Mouse (Mus musculus) lung, embryonic 14.5 days (tissue): ENCODE measurements around the gene Tbc1d17. TPM values are rescaled to one million over a fixed set of nuclear protein-coding genes. Genes with fewer than 3 reads are reported as not detected.
"Not testable (repeated sequence)": the region's sequence is repeated elsewhere in the genome, so short reads cannot be mapped to it uniquely, and the experiment has no call there.

ENCODE experiments used
- ATAC-seq: fragments of 200-750 bp; cut with Nextera tagmentation; 2 replicates; pipeline ENCODE4 v1.8.0; 2017; ENCODE audit warnings: mild to moderate bottlenecking, moderate TSS enrichment, moderate library complexity; ENCODE audit not compliant: insufficient read depth
- DNase-seq: peaks from one replicate; pipeline ENCODE4 v3.0.0-alpha.2; 2015
- H3K27ac ChIP-seq: fragments of 300-500 bp; sonication (generic); 2 replicates; pipeline ENCODE4 v1.5.1; 2014; ENCODE audit warnings: low read depth, mild to moderate bottlenecking, moderate library complexity
- H3K27me3 ChIP-seq: fragments of 300-500 bp; sonication (generic); 2 replicates; pipeline ENCODE4 v1.6.1; 2014; ENCODE audit warnings: low read length, control low read depth; ENCODE audit not compliant: insufficient read depth
- H3K36me3 ChIP-seq: fragments of 300-500 bp; sonication (generic); 2 replicates; pipeline ENCODE4 v1.6.1; 2014; ENCODE audit warnings: control low read depth; ENCODE audit not compliant: insufficient read depth
- H3K4me1 ChIP-seq: fragments of 300-500 bp; sonication (generic); 2 replicates; pipeline ENCODE4 v1.6.1; 2014; ENCODE audit warnings: antibody characterized with exemption, control low read depth; ENCODE audit not compliant: insufficient read depth
- H3K4me2 ChIP-seq: fragments of 300-500 bp; sonication (generic); 2 replicates; pipeline ENCODE4 v1.6.1; 2014; ENCODE audit warnings: mild to moderate bottlenecking
- H3K4me3 ChIP-seq: fragments of 300-500 bp; sonication (generic); 2 replicates; pipeline ENCODE4 v1.5.1; 2014; ENCODE audit warnings: low read depth, low read length
- H3K9ac ChIP-seq: fragments of 300-500 bp; sonication (generic); 2 replicates; pipeline ENCODE4 v1.6.1; 2014
- H3K9me3 ChIP-seq: fragments of 300-500 bp; sonication (generic); 2 replicates; pipeline ENCODE4 v1.6.1; 2016; ENCODE audit warnings: low read depth, low read length, control low read depth
- CTCF ChIP-seq: IDR thresholded peaks from 2 replicates; pipeline ENCODE4 v1.5.1; 2016; ENCODE audit warnings: antibody characterized with exemption, low read depth
- WGBS: fragments of 180-500 bp; shearing (Covaris S2); extraction: QIAGEN DNeasy Blood & Tissue Kit; methylation state at CpG from one replicate; pipeline ENCODE4 v1.1.7; 2014; 5-methylcytosine and 5-hydroxymethylcytosine counted together
- polyA plus RNA-seq: library from polyadenylated mRNA; unstranded; fragments of >200 nt; fragmentation: Nextera tagmentation; extraction: Ambion mirVana; gene quantifications from 2 replicates; pipeline ENCODE4 v1.2.1, GENCODE M21; 2014

Gene Tbc1d17
- polyA plus RNA-seq, 1 experiment from 2014 or later = 73.7 TPM

DNA sequence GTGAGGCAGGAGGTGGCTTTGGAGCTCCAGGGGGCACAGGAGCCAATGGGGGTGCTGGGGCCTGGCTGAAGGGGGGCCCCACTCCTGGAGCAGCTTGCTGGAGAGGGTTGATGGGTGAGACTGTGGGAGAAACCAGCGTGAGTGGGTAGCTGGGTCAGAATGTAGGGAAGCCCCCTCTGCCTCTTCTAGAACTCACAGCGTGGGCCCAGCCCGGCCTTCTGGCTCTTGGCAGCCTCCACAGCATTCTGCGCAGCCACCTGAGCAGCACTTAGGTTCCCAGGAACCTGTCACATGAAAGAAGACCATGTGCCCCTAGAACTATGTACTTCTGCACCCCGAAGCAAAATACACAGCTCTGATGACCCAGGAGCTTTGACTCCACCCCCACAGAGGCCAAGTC, 35.8 kb upstream of the Tbc1d17 start:
- no peaks in the 10 kb centered on the region for H3K9me3 ChIP-seq
- no peak overlapping the region for H3K4me2 ChIP-seq
- no peak overlapping the region for H3K27ac ChIP-seq
- no peak for TF ChIP-seq CTCF
- ATAC-seq (no peak), DNase-seq (no peak)
- WGBS = 95% methylated on average over 5 of the region's 5 CpGs
- H3K4me3 ChIP-seq = no peak overlapping the region
- peaks cover 90% of the 10 kb centered on the region for H3K36me3 ChIP-seq
- H3K9ac ChIP-seq = no peak overlapping the region
- H3K27me3 ChIP-seq = no peaks in the 10 kb centered on the region
- no peaks in the 10 kb centered on the region for H3K4me1 ChIP-seq

DNA sequence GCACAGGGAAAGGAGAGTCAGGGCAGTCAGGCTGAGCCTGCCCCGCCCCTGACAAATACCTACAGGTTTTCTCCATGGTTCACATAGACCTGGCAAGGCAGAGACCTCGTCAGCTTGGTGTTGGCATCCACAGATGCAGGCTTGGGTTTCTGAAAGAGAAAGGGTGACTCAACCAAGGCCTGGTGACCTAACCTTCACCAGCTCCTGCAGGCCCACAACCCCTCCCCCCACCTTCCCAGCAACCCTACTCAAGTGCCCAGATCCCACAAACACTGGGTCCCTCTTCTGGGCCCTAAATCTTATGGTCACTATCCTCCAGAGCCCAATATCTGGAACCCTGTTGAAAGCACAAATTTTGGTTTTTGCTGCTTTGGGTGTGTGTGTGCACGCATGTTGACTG, 34.2 kb upstream of the Tbc1d17 start:
- Histone ChIP-seq H3K9me3 (no peaks in the 10 kb centered on the region), H3K4me1 (no peaks in the 10 kb centered on the region), H3K36me3 (peaks cover 90% of the 10 kb centered on the region), H3K9ac (no peak overlapping the region), H3K4me3 (no peak overlapping the region), H3K27ac (no peak overlapping the region), H3K4me2 (no peak overlapping the region), H3K27me3 (no peaks in the 10 kb centered on the region)
- WGBS = 98% methylated on average over 3 of the region's 3 CpGs
- no peak for TF ChIP-seq CTCF
- DNase-seq = no peak
- no peak for ATAC-seq

DNA sequence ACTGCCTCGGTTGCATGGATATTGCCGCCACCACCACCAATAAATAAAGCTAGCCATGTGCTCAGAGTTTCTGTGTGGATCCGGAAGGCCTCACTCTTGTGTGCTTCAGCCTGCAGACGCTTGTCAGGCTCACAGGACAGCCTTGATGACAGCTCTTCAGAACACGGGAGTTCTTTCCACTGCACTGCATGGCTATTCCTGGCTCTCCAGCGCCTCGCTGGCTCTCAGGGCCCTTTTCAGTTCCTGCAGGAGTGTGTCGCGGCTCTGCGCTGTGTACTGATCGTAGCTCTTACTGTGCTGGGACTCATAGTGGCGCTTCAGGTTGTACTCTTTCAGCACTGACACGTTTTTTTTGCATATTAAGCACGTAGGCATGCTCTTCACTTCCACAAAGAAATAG, 29.0 kb upstream of the Tbc1d17 start:
- Histone ChIP-seq H3K9me3 (no peaks in the 10 kb centered on the region), H3K36me3 (peaks cover 67% of the 10 kb centered on the region), H3K27ac (no peak overlapping the region), H3K27me3 (no peaks in the 10 kb centered on the region), H3K4me3 (no peak overlapping the region), H3K4me1 (no peaks in the 10 kb centered on the region), H3K4me2 (no peak overlapping the region), H3K9ac (no peak overlapping the region)
- WGBS = 84% methylated on average over 14 of the region's 14 CpGs
- DNase-seq (no peak), ATAC-seq (no peak)
- TF ChIP-seq CTCF = no peak

DNA sequence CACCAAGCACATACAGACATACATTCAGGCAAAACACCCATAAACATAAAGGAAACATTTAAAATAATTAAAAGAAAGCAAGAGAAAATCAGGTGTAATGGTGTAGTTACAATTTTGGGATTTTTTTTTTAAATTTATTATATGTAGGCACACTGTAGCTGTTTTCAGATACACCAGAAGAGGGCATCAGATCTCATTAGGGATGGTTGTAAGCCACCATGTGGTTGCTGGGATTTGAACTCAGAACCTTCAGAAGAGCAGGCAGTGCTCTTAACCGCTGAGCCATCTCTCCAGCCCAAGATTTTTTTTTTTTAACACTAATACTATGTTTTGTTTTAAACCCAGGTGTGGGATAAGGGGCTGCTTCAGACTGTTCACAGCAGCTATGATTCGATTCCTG, 22.9 kb upstream of the Tbc1d17 start:
- not testable (repeated sequence) for H3K27ac ChIP-seq, H3K4me2 ChIP-seq, H3K27me3 ChIP-seq, H3K36me3 ChIP-seq, H3K9me3 ChIP-seq, ATAC-seq, DNase-seq, H3K4me3 ChIP-seq, H3K9ac ChIP-seq
- TF ChIP-seq CTCF = peak; percentile 11; the same call in 1 of the 2 replicates
- 86% methylated on average over 2 of the region's 2 CpGs for WGBS
- peaks cover 16% of the 10 kb centered on the region for H3K4me1 ChIP-seq

DNA sequence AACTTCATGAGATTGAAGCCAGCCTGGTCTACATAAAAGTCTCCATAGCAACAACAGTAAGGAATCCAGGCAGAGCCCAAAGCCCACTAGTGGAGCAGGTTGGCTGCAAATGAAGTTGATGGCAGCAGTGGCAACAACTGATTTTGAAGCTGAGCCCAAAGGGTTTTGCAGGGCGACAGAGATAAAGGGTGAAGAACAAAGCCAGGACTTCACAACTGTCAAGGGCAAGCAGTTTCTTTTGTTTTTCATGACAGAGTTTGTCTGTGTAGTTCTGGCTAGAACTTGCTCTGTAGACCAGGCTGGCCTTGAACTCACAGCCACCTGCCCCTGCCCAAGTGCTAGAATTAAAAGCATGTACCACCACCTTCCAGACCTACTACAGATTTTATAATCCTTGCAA, 22.3 kb upstream of the Tbc1d17 start:
- WGBS = 79% methylated on average over 1 of the region's 1 CpGs
- ATAC-seq (no peak), DNase-seq (no peak)
- H3K4me2 ChIP-seq = no peak overlapping the region
- peaks cover 22% of the 10 kb centered on the region for H3K4me1 ChIP-seq
- H3K9ac ChIP-seq = no peak overlapping the region
- TF ChIP-seq CTCF = no peak
- no peaks in the 10 kb centered on the region for H3K27me3 ChIP-seq
- no peak overlapping the region for H3K27ac ChIP-seq
- no peak overlapping the region for H3K4me3 ChIP-seq
- no peaks in the 10 kb centered on the region for H3K9me3 ChIP-seq
- peaks cover 8% of the 10 kb centered on the region for H3K36me3 ChIP-seq

DNA sequence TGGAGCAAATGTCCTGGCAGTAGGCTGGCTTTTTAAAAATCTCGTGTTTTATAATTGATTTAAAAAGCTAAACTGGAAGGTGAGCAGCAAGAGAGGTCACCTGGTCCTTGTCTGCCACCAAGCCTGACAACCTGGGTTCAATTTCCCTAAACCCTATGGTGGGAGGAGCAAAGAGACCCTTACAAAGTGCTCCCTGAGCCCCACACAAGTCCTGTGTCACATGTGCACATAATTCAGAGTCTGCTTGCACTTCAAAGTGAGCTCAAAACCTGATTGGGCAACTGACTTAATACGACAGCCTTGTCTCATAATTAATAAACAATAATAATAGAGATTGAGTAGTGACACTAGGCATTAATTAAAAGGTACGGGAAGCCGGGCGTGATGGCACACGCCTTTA, 21.7 kb upstream of the Tbc1d17 start:
- no peak for TF ChIP-seq CTCF
- no peaks in the 10 kb centered on the region for H3K27me3 ChIP-seq
- ATAC-seq = no peak
- H3K27ac ChIP-seq = peak overlapping the region; percentile 100
- peaks cover 10% of the 10 kb centered on the region for H3K36me3 ChIP-seq
- peak overlapping the region; percentile 68 for H3K4me2 ChIP-seq
- peak overlapping the region; percentile 99 for H3K4me3 ChIP-seq
- H3K4me1 ChIP-seq = peaks cover 24% of the 10 kb centered on the region
- WGBS = 74% methylated on average over 6 of the region's 6 CpGs
- peak overlapping the region; percentile 99 for H3K9ac ChIP-seq
- no peaks in the 10 kb centered on the region for H3K9me3 ChIP-seq
- no peak for DNase-seq

DNA sequence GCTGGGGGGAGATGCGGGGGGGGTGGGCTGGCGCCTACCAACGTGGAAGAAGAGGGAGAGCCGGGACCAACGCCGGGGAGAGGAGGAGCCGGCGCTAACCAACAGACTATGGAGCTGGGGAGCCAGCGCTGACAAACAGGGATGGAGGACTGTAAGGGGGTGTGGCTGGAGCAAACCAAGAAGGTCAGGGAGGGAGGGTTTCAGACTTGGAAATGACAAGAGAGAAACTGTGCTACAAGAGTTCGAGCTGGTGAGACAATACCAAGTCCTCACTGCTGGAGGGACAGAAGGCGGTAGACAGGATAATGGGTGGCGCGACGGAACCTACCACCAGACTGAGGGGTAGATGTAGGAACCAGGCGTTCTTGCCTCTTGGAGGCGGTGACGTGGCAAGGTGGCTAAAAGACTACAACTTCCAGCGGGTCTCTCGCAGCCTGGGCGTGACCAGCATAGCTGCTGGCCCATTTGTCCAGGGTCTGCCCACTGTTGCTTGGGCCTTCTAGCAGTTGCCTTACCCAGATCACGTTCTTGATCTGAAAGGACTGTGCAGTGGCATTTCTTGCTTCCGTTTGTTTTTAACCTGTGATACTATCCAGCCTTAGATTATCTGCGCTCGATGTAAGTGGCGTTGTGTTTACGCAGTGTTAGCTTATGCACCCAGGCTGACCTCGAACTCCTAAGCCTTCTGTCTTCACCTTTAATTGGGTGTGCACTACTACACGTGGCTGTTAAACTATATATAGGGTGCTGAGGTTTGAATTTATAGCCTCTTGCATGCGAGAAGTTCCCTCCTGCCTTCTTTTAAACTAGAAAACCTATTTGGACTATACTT, 21.0 kb upstream of the Tbc1d17 start, which contains the start of gene Ptov1:
Ptov1 (minus strand) TSS at position 92 of the 832 bp plus-strand sequence.
- ATAC-seq (peak; percentile 92), DNase-seq (peak; percentile 95)
- TF ChIP-seq CTCF = no peak
- Histone ChIP-seq H3K4me1 (peaks cover 27% of the 10 kb centered on the region), H3K4me2 (peak within 1 kb of the TSS; percentile 68), H3K9ac (peak within 1 kb of the TSS; percentile 99), H3K27me3 (no peaks in the 10 kb centered on the region), H3K9me3 (no peaks in the 10 kb centered on the region), H3K4me3 (peak within 1 kb of the TSS; percentile 99), H3K36me3 (peaks cover 17% of the 10 kb centered on the region), H3K27ac (peak within 1 kb of the TSS; percentile 100)
- 4% methylated on average over 29 of the region's 29 CpGs for WGBS
